Mouse (Mus musculus): Measurements from ENCODE around the gene Mad1l1. TPM values are rescaled to one million over a fixed set of nuclear protein-coding genes. Genes with fewer than 3 reads are reported as not detected.

Mad1l1 gene
- total RNA-seq (2023): 10 to 100 TPM; 24.5 to 31.6 TPM

DNA sequence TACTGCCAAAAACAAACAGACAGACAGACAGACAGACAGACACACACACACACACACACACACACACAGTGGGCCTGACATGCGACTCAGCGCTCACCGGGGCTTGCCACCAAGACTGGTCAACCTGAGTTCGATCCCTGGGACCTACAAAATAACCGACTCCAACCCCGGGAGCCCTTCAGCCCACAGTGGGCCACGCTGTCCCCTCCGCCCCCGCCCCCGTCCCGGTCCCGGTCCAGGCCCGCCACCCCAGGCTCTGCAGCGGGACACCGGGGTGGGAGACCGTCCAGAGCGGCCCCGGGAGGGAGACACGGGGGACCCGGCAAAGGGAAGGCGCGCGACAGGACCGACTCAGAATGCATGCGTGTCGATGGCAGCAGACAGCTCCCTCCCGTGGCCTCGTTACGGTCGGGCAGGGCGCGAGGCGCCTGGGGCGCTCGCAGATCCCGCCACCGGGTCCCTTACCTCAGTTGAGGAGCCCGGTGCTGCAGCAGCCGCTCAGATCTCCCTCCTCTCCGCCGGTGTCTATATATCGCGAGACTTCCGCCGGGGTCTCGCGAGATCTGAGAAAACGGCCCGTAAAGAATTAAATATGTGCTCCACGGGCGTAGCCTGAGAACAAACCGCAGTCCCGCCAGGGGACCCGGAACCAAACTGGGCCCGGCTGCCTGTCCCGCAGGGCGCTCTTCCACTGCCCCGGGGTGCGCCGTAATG, at the start of gene Mad1l1, which contains the start of gene Nudt1:
Gene Mad1l1, minus strand, starts transcription at position 511 of the 714 bp plus-strand sequence.
Gene Nudt1, plus strand, starts transcription at position 615 of the 714 bp plus-strand sequence.

DNA sequence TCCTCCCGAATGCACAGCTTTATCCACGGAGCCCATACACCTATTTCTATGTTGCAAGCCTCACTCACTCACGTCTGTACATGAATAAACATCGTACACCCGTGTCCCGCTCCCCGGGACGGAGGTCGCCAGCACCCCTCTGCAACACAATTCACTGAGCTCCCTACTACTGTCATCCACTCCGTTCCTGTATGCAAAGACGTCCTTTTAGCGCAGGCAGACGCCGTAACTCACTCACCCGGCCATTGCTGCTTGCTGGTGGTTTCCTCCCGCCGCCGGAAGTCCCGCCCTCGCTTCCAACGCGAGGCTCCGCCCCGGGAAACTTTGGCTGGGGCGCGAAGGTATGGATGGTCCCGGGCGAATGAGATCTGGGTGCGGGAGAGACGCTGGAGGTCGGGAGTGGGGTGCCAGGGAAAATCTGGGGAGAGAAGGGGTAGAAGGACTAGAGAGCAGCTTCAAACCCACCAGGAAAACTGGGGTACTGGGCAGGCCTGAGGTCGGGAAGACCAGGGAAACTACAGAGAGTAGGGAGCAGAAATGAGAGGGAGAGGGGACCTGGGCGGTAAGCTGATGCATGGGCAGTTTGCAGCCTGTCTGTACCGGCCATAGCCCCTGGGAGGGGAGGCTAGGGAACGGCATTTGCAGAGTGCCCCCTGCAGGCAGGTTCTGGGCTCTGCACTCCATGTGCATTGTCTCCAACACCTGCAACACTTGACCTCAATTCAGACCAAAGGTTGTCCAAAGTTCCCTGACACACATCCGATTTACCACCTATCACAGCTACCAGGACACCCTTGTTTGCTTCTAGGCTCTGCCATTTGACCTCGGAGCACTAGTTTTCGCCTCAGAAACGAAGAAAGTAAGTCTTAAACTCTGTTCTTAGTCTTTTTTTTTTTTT, 10.5 kb upstream of the Mad1l1 start, which contains the start of gene Mrm2:
Gene Mrm2, minus strand, starts transcription at position 284 of the 898 bp plus-strand sequence.

Other genes with a start within 250 kb of the Mad1l1 start
- 1 to 10 TPM; 5.2 to 8.9 TPM for gene Nudt1, start 104 bp upstream of the Mad1l1 start, total RNA-seq (2023)
- 1 to 10 TPM; 2.2 to 2.5 TPM for gene Mrm2, start 10.3 kb upstream of the Mad1l1 start, total RNA-seq (2023)
- 10 to 100 TPM in 1 of 2 experiments, 1 to 10 TPM in 1; 8.4 to 10.3 TPM for gene Snx8, start 67.7 kb upstream of the Mad1l1 start, total RNA-seq (2023)
- 10 to 100 TPM; 63.2 to 71.3 TPM for gene Eif3b, start 97.8 kb upstream of the Mad1l1 start, total RNA-seq (2023)
- not detected for gene Gm4869, start 124.1 kb upstream of the Mad1l1 start, total RNA-seq (2023)
- 100 to 1,000 TPM; 121 to 131 TPM for gene Chst12, start 184.0 kb upstream of the Mad1l1 start, total RNA-seq (2023)
- not detected for gene Grifin, start 243.5 kb upstream of the Mad1l1 start, total RNA-seq (2023)

Measured in neutrophil, adult 59 days (primary cell).